Mouse (Mus musculus) stomach, postnatal 0 days (tissue): ENCODE results near the gene Zfp85. TPM values are rescaled to one million over a fixed set of nuclear protein-coding genes. Genes with fewer than 3 reads are reported as not detected.
A peak's percentile ranks its signal among the peaks of the same experiment; 100 is the strongest.
"Not testable (repeated sequence)": the region's sequence is repeated elsewhere in the genome, so short reads cannot be mapped to it uniquely, and the experiment has no call there.

ENCODE experiments used
- ATAC-seq: fragments of 200-750 bp; cut with Nextera tagmentation; 2 replicates; pipeline ENCODE4 v1.8.0; 2017; ENCODE audit not compliant: low FRiP score, low TSS enrichment
- DNase-seq: peaks from one replicate; pipeline ENCODE4 v3.0.0-alpha.2; 2016; ENCODE audit warnings: low spot score
- H3K27ac ChIP-seq: fragments of 300-500 bp; sonication (generic); replicated peaks from 2 replicates; pipeline ENCODE4 v1.5.1; 2014; ENCODE audit warnings: mild to moderate bottlenecking, control low read depth
- H3K27me3 ChIP-seq: fragments of 300-500 bp; sonication (generic); 2 replicates; pipeline ENCODE4 v1.6.1; 2014; ENCODE audit warnings: low read length; ENCODE audit not compliant: control insufficient read depth, insufficient read depth
- H3K36me3 ChIP-seq: fragments of 300-500 bp; sonication (generic); 2 replicates; pipeline ENCODE4 v1.6.1; 2014; ENCODE audit warnings: low read length, mixed read lengths; ENCODE audit not compliant: control insufficient read depth, insufficient read depth
- H3K4me1 ChIP-seq: fragments of 300-500 bp; sonication (generic); replicated peaks from 2 replicates; pipeline ENCODE4 v1.6.1; 2014; ENCODE audit warnings: antibody characterized with exemption; ENCODE audit not compliant: control insufficient read depth, insufficient read depth
- H3K4me2 ChIP-seq: fragments of 300-500 bp; sonication (generic); replicated peaks from 2 replicates; pipeline ENCODE4 v1.6.1; 2014; ENCODE audit warnings: low read depth, mild to moderate bottlenecking, control low read depth, moderate library complexity
- H3K4me3 ChIP-seq: fragments of 300-500 bp; sonication (generic); 2 replicates; pipeline ENCODE4 v1.5.1; 2014; ENCODE audit warnings: low read depth, low read length, control low read depth
- H3K9ac ChIP-seq: fragments of 300-500 bp; sonication (generic); 2 replicates; pipeline ENCODE4 v1.6.1; 2014; ENCODE audit warnings: mild to moderate bottlenecking, low read length, control low read depth, mixed read lengths
- H3K9me3 ChIP-seq: fragments of 300-500 bp; sonication (generic); 2 replicates; pipeline ENCODE4 v1.6.1; 2016; ENCODE audit warnings: low read length; ENCODE audit not compliant: control insufficient read depth
- CTCF ChIP-seq: IDR thresholded peaks from 2 replicates; pipeline ENCODE4 v1.5.1; 2016; ENCODE audit warnings: antibody characterized with exemption, low read depth, mild to moderate bottlenecking, moderate library complexity
- EP300 ChIP-seq: optimal IDR thresholded peaks from 2 replicates; pipeline ENCODE3; 2016; ENCODE audit warnings: antibody characterized with exemption
- WGBS: fragments of 180-500 bp; shearing (Covaris S2); extraction: QIAGEN DNeasy Blood & Tissue Kit; methylation state at CpG from one replicate; pipeline ENCODE4 v1.1.7; 2014; 5-methylcytosine and 5-hydroxymethylcytosine counted together
- polyA plus RNA-seq: library from polyadenylated mRNA; unstranded; fragments of >200 nt; fragmentation: Nextera tagmentation; extraction: Ambion mirVana; gene quantifications from 2 replicates; pipeline ENCODE4 v1.2.1, GENCODE M21; 2015

Gene Zfp85
- polyA plus RNA-seq, 1 experiment from 2014 or later = 2.1 TPM

DNA sequence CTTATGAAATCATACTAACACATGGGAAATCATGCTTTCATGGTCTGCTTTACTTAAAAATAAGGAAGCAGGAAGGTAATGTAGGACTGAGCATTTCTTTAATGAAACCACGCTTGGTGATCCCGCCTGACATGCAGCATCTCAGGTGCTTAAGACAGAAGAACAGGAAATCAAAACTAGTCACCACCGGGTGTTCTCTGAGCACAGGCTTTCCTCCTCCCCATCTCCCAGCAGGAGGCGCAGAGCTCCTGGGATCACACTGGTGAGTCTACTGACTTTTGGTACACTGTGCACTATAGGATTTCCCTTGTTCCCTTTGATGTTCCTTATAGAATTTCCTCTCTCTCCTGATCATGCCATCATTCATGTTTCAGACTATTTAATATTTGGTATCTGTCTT is 25.6 kb downstream of the Zfp85 start:
- H3K9me3 ChIP-seq, H3K36me3 ChIP-seq, H3K27me3 ChIP-seq, H3K27ac ChIP-seq, H3K4me1 ChIP-seq: not testable (repeated sequence)
- H3K4me3 ChIP-seq = peak overlapping the region; percentile 60
- 28% methylated on average over 4 of the region's 4 CpGs for WGBS
- TF ChIP-seq CTCF = peak; percentile 72
- H3K4me2 ChIP-seq = peak overlapping the region; percentile 60
- ATAC-seq (peak; percentile 92), DNase-seq (peak; percentile 61)
- peak overlapping the region; percentile 71; the same call in 1 of the 2 replicates for H3K9ac ChIP-seq

DNA sequence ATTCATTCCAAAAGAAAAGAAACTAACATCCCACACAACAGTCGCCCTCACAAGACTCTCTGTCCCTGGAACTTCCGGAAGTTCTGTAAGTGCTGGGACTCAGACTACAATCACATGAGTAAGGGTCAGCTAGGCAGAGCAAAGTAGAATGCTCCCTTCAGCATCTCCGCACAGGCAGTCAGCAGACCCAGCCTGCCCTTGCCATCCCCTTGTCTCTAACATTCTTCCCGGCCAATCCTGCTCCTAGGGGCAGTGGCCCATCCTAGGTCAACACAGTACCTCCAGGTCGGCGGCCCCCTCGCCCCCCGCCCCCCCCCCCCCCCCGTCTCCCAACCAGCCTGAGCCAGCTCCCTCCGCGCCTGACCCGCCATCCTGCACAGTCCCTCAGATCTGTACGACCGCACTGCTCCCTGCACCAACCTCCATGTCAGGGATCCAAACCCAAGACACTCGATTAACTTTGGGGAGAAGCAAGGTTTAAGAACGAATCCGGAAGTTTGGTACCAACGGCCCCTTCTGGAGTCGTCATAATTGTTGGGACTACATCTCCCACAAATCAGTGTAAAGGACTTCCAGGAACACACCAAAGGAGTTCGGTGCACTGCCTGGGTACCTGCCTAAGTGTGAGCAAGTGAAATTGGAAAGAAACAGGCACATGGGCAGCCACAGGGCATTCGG is 26.2 kb downstream of the Zfp85 start, which contains the start of gene Zfp65:
Gene Zfp65 (minus strand): TSS at position 533 of the 678 bp plus-strand sequence.
- DNase-seq (peak; percentile 61), ATAC-seq (peak; percentile 91)
- Histone ChIP-seq H3K9ac (peak within 1 kb of the TSS; percentile 71), H3K9me3 (no peaks in the 10 kb centered on the region), H3K36me3 (no peaks in the 10 kb centered on the region), H3K4me3 (peak within 1 kb of the TSS; percentile 60), H3K27me3 (no peaks in the 10 kb centered on the region), H3K4me1 (no peaks in the 10 kb centered on the region), H3K27ac (peak within 1 kb of the TSS; percentile 25), H3K4me2 (peak within 1 kb of the TSS; percentile 60)
- WGBS = 4% methylated on average over 17 of the region's 21 CpGs
- TF ChIP-seq EP300 (no peak), CTCF (no peak)

DNA sequence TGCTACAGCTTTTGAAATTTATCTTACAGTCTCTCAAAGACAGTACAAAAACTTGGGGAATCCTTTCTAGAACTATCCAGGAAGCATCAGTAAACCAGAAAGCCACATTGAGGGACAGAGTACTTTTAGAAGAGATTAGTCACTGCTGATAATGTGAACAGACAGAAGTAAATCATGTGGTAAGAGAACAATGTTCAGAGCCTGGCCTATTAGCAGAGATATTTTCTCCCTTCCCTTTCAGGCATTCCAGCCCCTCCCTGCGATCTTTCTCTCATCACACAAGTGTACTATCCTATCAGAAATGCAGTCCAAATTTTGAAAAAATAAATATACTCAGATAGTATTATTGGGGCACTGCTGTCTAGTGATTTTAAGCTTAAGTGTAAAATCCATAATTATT is 26.9 kb downstream of the Zfp85 start:
- Histone ChIP-seq H3K4me2 (peak overlapping the region; percentile 60), H3K4me3 (peak overlapping the region; percentile 60), H3K9me3 (no peaks in the 10 kb centered on the region), H3K27ac (no peak overlapping the region), H3K4me1 (no peaks in the 10 kb centered on the region), H3K9ac (peak overlapping the region; percentile 71; the same call in 1 of the 2 replicates), H3K27me3 (no peaks in the 10 kb centered on the region), H3K36me3 (no peaks in the 10 kb centered on the region)
- no peak for TF ChIP-seq EP300
- no peak for TF ChIP-seq CTCF
- DNase-seq (no peak), ATAC-seq (no peak)
- WGBS = 73% methylated on average over 1 of the region's 1 CpGs

DNA sequence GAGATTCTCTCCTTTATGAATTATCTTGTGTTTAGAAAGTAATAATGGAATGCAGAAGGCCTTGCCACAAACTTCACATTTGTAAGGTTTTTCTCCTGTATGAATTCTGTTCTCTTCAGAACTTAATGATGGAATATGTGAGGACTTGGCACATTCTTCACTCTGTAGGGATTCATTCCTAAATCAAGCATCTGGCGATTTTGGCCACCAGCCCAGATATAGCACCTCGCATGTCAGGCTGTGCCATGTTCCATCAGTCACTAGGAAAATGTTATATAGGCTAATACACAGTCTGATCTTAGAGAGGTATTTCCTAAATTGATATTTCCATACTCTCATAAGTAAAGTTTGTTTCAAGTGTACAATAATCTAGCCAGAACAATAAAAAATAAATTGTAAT is 29.7 kb downstream of the Zfp85 start:
- H3K4me2 ChIP-seq, H3K9me3 ChIP-seq, H3K27ac ChIP-seq, H3K36me3 ChIP-seq, H3K4me3 ChIP-seq, H3K9ac ChIP-seq, DNase-seq, H3K27me3 ChIP-seq, ATAC-seq, H3K4me1 ChIP-seq: not testable (repeated sequence)
- WGBS = 66% methylated on average over 2 of the region's 2 CpGs

DNA sequence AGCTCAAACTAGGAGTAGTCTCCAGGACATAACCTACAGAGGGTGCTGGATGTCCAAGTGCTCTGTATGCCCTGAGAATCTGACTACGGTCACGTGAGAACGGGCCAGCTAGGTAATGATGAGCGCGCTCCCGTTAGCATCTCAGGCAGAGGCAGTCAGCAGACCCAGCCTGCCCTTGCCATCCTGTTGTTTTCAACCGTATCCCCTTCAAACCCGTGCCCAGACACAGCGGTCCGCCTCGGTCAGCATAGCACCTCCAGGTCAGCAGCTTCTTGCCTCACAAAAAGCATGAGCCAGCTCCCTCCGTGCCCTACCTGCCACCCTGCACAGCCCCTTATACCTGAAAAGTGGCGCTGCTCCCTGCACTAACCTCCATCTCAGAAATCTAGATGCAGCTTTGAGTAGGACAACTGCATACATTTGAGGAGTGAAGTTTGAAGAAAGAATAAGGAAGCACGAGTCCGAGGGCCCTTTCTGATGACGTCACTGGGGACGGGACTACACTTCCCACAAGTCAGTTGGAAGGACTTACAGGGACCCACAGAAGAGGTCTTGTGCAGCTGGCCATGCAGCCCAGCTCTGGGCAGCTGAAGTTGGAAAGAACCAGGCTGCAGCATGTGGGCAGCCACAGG is 31.1 kb downstream of the Zfp85 start:
- Histone ChIP-seq H3K4me3 (peak overlapping the region; percentile 82), H3K9me3 (no peaks in the 10 kb centered on the region), H3K27me3 (no peaks in the 10 kb centered on the region), H3K9ac (peak overlapping the region; percentile 77), H3K27ac (peak overlapping the region; percentile 69; the same call in 1 of the 2 replicates), H3K4me2 (peak overlapping the region; percentile 82), H3K4me1 (no peaks in the 10 kb centered on the region), H3K36me3 (no peaks in the 10 kb centered on the region)
- DNase-seq = peak; percentile 89
- peak; percentile 97 for ATAC-seq
- under 1% methylated on average over 17 of the region's 17 CpGs for WGBS
- TF ChIP-seq CTCF (peak; percentile 19; the same call in 1 of the 2 replicates), EP300 (no peak)

Other genes with a start within 250 kb of the Zfp85 start
- not detected in 2 replicates for gene Gm26965, start 229.1 kb downstream of the Zfp85 start, polyA plus RNA-seq
- 27.4 and 29.3 TPM in 2 replicates for gene Zfp87, start 229.1 kb downstream of the Zfp85 start, polyA plus RNA-seq
- gene Zfp748, start 201.4 kb downstream of the Zfp85 start, polyA plus RNA-seq = 3.8 and 4.1 TPM in 2 replicates
- gene Zfp729b, start 145.5 kb downstream of the Zfp85 start, polyA plus RNA-seq = 1.6 and 1.9 TPM in 2 replicates
- gene Gm49345, start 117.5 kb downstream of the Zfp85 start, polyA plus RNA-seq = 0.08 TPM in 1 of 2 replicates, not detected in the other
- 1.2 and 1.6 TPM in 2 replicates for gene Zfp729a, start 117.4 kb downstream of the Zfp85 start, polyA plus RNA-seq
- 3.8 and 4.0 TPM in 2 replicates for gene Zfp738, start 68.2 kb downstream of the Zfp85 start, polyA plus RNA-seq
- gene Zfp65, start 26.1 kb downstream of the Zfp85 start, polyA plus RNA-seq = 2.0 and 2.1 TPM in 2 replicates
- 0.62 and 0.74 TPM in 2 replicates for gene Zfp493, start 24.5 kb upstream of the Zfp85 start, polyA plus RNA-seq
- gene Zfp273, start 58.5 kb upstream of the Zfp85 start, polyA plus RNA-seq = 2.3 and 3.2 TPM in 2 replicates
- gene Gm10037, start 75.9 kb upstream of the Zfp85 start, polyA plus RNA-seq = 1.1 TPM in 2 replicates
- not detected in 2 replicates for gene BC048507, start 108.1 kb upstream of the Zfp85 start, polyA plus RNA-seq